Mouse (Mus musculus) heart, embryonic 10.5 days (tissue): Measurements from ENCODE around the gene Gm20441. TPM values are rescaled to one million over a fixed set of nuclear protein-coding genes. Genes with fewer than 3 reads are reported as not detected.
A peak's percentile ranks its signal among the peaks of the same experiment; 100 is the strongest.

Source experiments
- DNase-seq: peaks from one replicate; pipeline ENCODE4 v3.0.0-alpha.2; 2017; ENCODE audit warnings: low spot score
- H3K27ac ChIP-seq: fragments of 300-500 bp; sonication (generic); 2 replicates; pipeline ENCODE4 v1.5.1; 2016; ENCODE audit warnings: mild to moderate bottlenecking
- H3K27me3 ChIP-seq: fragments of 300-500 bp; sonication (generic); 2 replicates; pipeline ENCODE4 v1.6.1; 2016; ENCODE audit warnings: mild to moderate bottlenecking; ENCODE audit not compliant: poor library complexity, insufficient read depth, severe bottlenecking
- H3K36me3 ChIP-seq: fragments of 300-500 bp; sonication (generic); 2 replicates; pipeline ENCODE4 v1.6.1; 2016; ENCODE audit warnings: mild to moderate bottlenecking, moderate library complexity
- H3K4me1 ChIP-seq: fragments of 300-500 bp; sonication (generic); 2 replicates; pipeline ENCODE4 v1.6.1; 2016; ENCODE audit warnings: mild to moderate bottlenecking
- H3K4me3 ChIP-seq: fragments of 300-500 bp; sonication (generic); 2 replicates; pipeline ENCODE4 v1.5.1; 2016; ENCODE audit warnings: mild to moderate bottlenecking, moderate library complexity
- H3K9me3 ChIP-seq: fragments of 300-500 bp; sonication (generic); 2 replicates; pipeline ENCODE4 v1.6.1; 2016; ENCODE audit warnings: mild to moderate bottlenecking, moderate library complexity
- WGBS: fragments of 180-500 bp; shearing (Covaris S2); methylation state at CpG from one replicate; pipeline ENCODE4 v1.1.7; 2016; 5-methylcytosine and 5-hydroxymethylcytosine counted together
- polyA plus RNA-seq: library from polyadenylated mRNA; unstranded; fragments of >200 nt; fragmentation: Nextera tagmentation; extraction: Ambion mirVana; gene quantifications from 2 replicates; pipeline ENCODE4 v1.2.1, GENCODE M21; 2016

The Gm20441 gene
- not detected in 2 replicates for polyA plus RNA-seq

- WGBS, result 1% methylated on average over 28 of the region's 28 CpGs
- peak; percentile 80 for DNase-seq
- peak within 1 kb of the TSS; percentile 64 for H3K27ac ChIP-seq
- H3K9me3 ChIP-seq, result no peaks in the 10 kb centered on the region
- H3K36me3 ChIP-seq, result no peaks in the 10 kb centered on the region
- peak within 1 kb of the TSS; percentile 60 for H3K4me3 ChIP-seq
- H3K27me3 ChIP-seq, result peaks cover 30% of the 10 kb centered on the region
- peaks cover 13% of the 10 kb centered on the region for H3K4me1 ChIP-seq
Observed at GRCm38 (mm10) chr10:75780769-75781578, at the start of gene Gm20441, which contains the start of gene Gstt3. Gene Gm20441, minus strand, starts transcription at chr10:75780954. Gene Gstt3, minus strand, starts transcription at chr10:75781414.

- no peaks in the 10 kb centered on the region for H3K9me3 ChIP-seq
- DNase-seq, result no peak
- H3K27me3 ChIP-seq, result peaks cover 20% of the 10 kb centered on the region
- H3K36me3 ChIP-seq, result no peaks in the 10 kb centered on the region
- peaks cover 18% of the 10 kb centered on the region for H3K4me1 ChIP-seq
- H3K4me3 ChIP-seq, result no peak overlapping the region
- no peak overlapping the region for H3K27ac ChIP-seq
- WGBS, result 84% methylated on average over 2 of the region's 2 CpGs
Observed at GRCm38 (mm10) chr10:75830275-75830670, 49.5 kb upstream of the Gm20441 start.

GRCm38 (mm10) chr10:75829529-75830274, 48.9 kb upstream of the Gm20441 start:
- no peak overlapping the region for H3K27ac ChIP-seq
- no peak for DNase-seq
- H3K36me3 ChIP-seq, result no peaks in the 10 kb centered on the region
- WGBS, result 74% methylated on average over 2 of the region's 2 CpGs
- H3K4me1 ChIP-seq, result peaks cover 15% of the 10 kb centered on the region
- no peak overlapping the region for H3K4me3 ChIP-seq
- no peaks in the 10 kb centered on the region for H3K9me3 ChIP-seq
- H3K27me3 ChIP-seq, result peaks cover 20% of the 10 kb centered on the region

- Histone ChIP-seq H3K4me3 (no peak overlapping the region), H3K27ac (no peak overlapping the region), H3K4me1 (peaks cover 3% of the 10 kb centered on the region; the same call in 1 of the 2 replicates), H3K36me3 (no peaks in the 10 kb centered on the region), H3K27me3 (peaks cover 13% of the 10 kb centered on the region), H3K9me3 (no peaks in the 10 kb centered on the region)
- DNase-seq, result no peak
Observed at GRCm38 (mm10) chr10:75828500-75828931, 47.8 kb upstream of the Gm20441 start.

GRCm38 (mm10) chr10:75827668-75828360, 47.1 kb upstream of the Gm20441 start:
- H3K27me3 ChIP-seq, result peaks cover 6% of the 10 kb centered on the region
- H3K36me3 ChIP-seq, result no peaks in the 10 kb centered on the region
- H3K4me1 ChIP-seq, result no peaks in the 10 kb centered on the region
- H3K9me3 ChIP-seq, result no peaks in the 10 kb centered on the region
- no peak for DNase-seq
- no peak overlapping the region for H3K4me3 ChIP-seq
- WGBS, result 83% methylated on average over 4 of the region's 4 CpGs
- no peak overlapping the region for H3K27ac ChIP-seq

GRCm38 (mm10) chr10:75824530-75824929, 43.8 kb upstream of the Gm20441 start:
- no peak for DNase-seq
- no peaks in the 10 kb centered on the region for H3K27me3 ChIP-seq
- no peak overlapping the region for H3K4me3 ChIP-seq
- no peak overlapping the region for H3K27ac ChIP-seq
- H3K4me1 ChIP-seq, result no peaks in the 10 kb centered on the region
- H3K9me3 ChIP-seq, result no peaks in the 10 kb centered on the region
- H3K36me3 ChIP-seq, result no peaks in the 10 kb centered on the region
- 80% methylated on average over 4 of the region's 4 CpGs for WGBS

- no peaks in the 10 kb centered on the region for H3K4me1 ChIP-seq
- H3K36me3 ChIP-seq, result no peaks in the 10 kb centered on the region
- no peak overlapping the region for H3K27ac ChIP-seq
- H3K27me3 ChIP-seq, result no peaks in the 10 kb centered on the region
- DNase-seq, result no peak
- no peak overlapping the region for H3K4me3 ChIP-seq
- no peaks in the 10 kb centered on the region for H3K9me3 ChIP-seq
- 87% methylated on average over 1 of the region's 1 CpGs for WGBS
Observed at GRCm38 (mm10) chr10:75823782-75824181, 43.0 kb upstream of the Gm20441 start.

GRCm38 (mm10) chr10:75822443-75822842, 41.7 kb upstream of the Gm20441 start, which contains the start of gene Gstt4:
Gene Gstt4, minus strand, starts transcription at chr10:75822543.
- Histone ChIP-seq H3K27ac (no peak within 1 kb of the TSS), H3K4me1 (no peaks in the 10 kb centered on the region), H3K4me3 (no peak within 1 kb of the TSS), H3K27me3 (no peaks in the 10 kb centered on the region), H3K36me3 (no peaks in the 10 kb centered on the region), H3K9me3 (no peaks in the 10 kb centered on the region)
- WGBS, result 86% methylated on average over 2 of the region's 2 CpGs
- no peak for DNase-seq

GRCm38 (mm10) chr10:75819882-75820281, 39.1 kb upstream of the Gm20441 start:
- no peaks in the 10 kb centered on the region for H3K9me3 ChIP-seq
- no peaks in the 10 kb centered on the region for H3K4me1 ChIP-seq
- WGBS, result 80% methylated on average over 5 of the region's 5 CpGs
- H3K27me3 ChIP-seq, result no peaks in the 10 kb centered on the region
- no peak for DNase-seq
- no peak overlapping the region for H3K4me3 ChIP-seq
- no peaks in the 10 kb centered on the region for H3K36me3 ChIP-seq
- H3K27ac ChIP-seq, result no peak overlapping the region

GRCm38 (mm10) chr10:75818641-75819040, 37.9 kb upstream of the Gm20441 start:
- no peak overlapping the region for H3K4me3 ChIP-seq
- no peak overlapping the region for H3K27ac ChIP-seq
- DNase-seq, result no peak
- H3K4me1 ChIP-seq, result no peaks in the 10 kb centered on the region
- no peaks in the 10 kb centered on the region for H3K36me3 ChIP-seq
- WGBS, result 52% methylated on average over 10 of the region's 10 CpGs
- H3K27me3 ChIP-seq, result no peaks in the 10 kb centered on the region
- H3K9me3 ChIP-seq, result no peaks in the 10 kb centered on the region

GRCm38 (mm10) chr10:75804217-75804616, 23.5 kb upstream of the Gm20441 start:
- no peak overlapping the region for H3K4me3 ChIP-seq
- H3K27ac ChIP-seq, result no peak overlapping the region
- no peaks in the 10 kb centered on the region for H3K4me1 ChIP-seq
- WGBS, result 73% methylated on average over 2 of the region's 2 CpGs
- no peak for DNase-seq
- no peaks in the 10 kb centered on the region for H3K36me3 ChIP-seq
- H3K27me3 ChIP-seq, result peaks cover 6% of the 10 kb centered on the region
- no peaks in the 10 kb centered on the region for H3K9me3 ChIP-seq

- Histone ChIP-seq H3K27ac (peak within 1 kb of the TSS; percentile 48), H3K4me3 (peak within 1 kb of the TSS; percentile 58), H3K27me3 (peaks cover 11% of the 10 kb centered on the region), H3K4me1 (peaks cover 19% of the 10 kb centered on the region), H3K9me3 (no peaks in the 10 kb centered on the region), H3K36me3 (no peaks in the 10 kb centered on the region)
- DNase-seq, result no peak
- WGBS, result 2% methylated on average over 18 of the region's 18 CpGs
Observed at GRCm38 (mm10) chr10:75798176-75798696, 17.5 kb upstream of the Gm20441 start, which contains the start of gene Gstt1. Gene Gstt1, minus strand, starts transcription at chr10:75798584.
